Mouse (Mus musculus): ENCODE data around the gene Pycr2. TPM values are rescaled to one million over a fixed set of nuclear protein-coding genes. Genes with fewer than 3 reads are reported as not detected.

Pycr2 gene
- polyA plus RNA-seq, 1 experiment from 2014 or later = 64.3 TPM

- 0 out of 2 replicates have a peak, but pooled peaks cover 1% of the 10 kb centered on the region for H3K4me1 ChIP-seq (ENCODE audit: control insufficient read depth, insufficient read depth, low read length)
- WGBS (ENCODE audit: insufficient replicate concordance) = 80% methylated on average over 9 of the region's 9 CpGs
- ATAC-seq (replicated peaks; ENCODE audit: insufficient number of reproducible peaks, low FRiP score, low TSS enrichment) = no peak
These were observed 29.0 kb upstream of the Pycr2 start for GRCm38 (mm10) chr1:180875126-180875525.

GRCm38 (mm10) chr1:180877466-180877865 is 26.6 kb upstream of the Pycr2 start:
- Histone ChIP-seq H3K4me2 (no peak overlapping the region), H3K9ac (ENCODE audit: low read depth, low read length) (no peak overlapping the region), H3K4me3 (ENCODE audit: low read depth, low read length) (no peak overlapping the region), H3K9me3 (replicated peaks; ENCODE audit: control insufficient read depth, low read length) (no peaks in the 10 kb centered on the region), H3K4me1 (ENCODE audit: control insufficient read depth, insufficient read depth, low read length) (no peaks in the 10 kb centered on the region), H3K27me3 (ENCODE audit: control insufficient read depth, insufficient read depth, low read length) (no peaks in the 10 kb centered on the region), H3K36me3 (ENCODE audit: control insufficient read depth, insufficient read depth, low read length) (no peaks in the 10 kb centered on the region), H3K27ac (ENCODE audit: low read depth, low read length) (no peak overlapping the region)
- ATAC-seq (replicated peaks; ENCODE audit: insufficient number of reproducible peaks, low FRiP score, low TSS enrichment) = no peak
- WGBS (ENCODE audit: insufficient replicate concordance) = 71% methylated on average over 4 of the region's 4 CpGs

More at GRCm38 (mm10) chr1:180875126-180875525, 29.0 kb upstream of the Pycr2 start:
- Histone ChIP-seq H3K27me3 (ENCODE audit: control insufficient read depth, insufficient read depth, low read length) (no peaks in the 10 kb centered on the region), H3K4me3 (ENCODE audit: low read depth, low read length) (no peak overlapping the region), H3K4me2 (no peak overlapping the region), H3K36me3 (ENCODE audit: control insufficient read depth, insufficient read depth, low read length) (no peaks in the 10 kb centered on the region), H3K9ac (ENCODE audit: low read depth, low read length) (no peak overlapping the region), H3K9me3 (replicated peaks; ENCODE audit: control insufficient read depth, low read length) (no peaks in the 10 kb centered on the region), H3K27ac (ENCODE audit: low read depth, low read length) (no peak overlapping the region)

GRCm38 (mm10) chr1:180881768-180882167 is 22.3 kb upstream of the Pycr2 start:
- Histone ChIP-seq H3K36me3 (ENCODE audit: control insufficient read depth, insufficient read depth, low read length) (no peaks in the 10 kb centered on the region), H3K4me3 (ENCODE audit: low read depth, low read length) (no peak overlapping the region), H3K4me1 (ENCODE audit: control insufficient read depth, insufficient read depth, low read length) (peaks cover 7% of the 10 kb centered on the region; the same call in 1 of the 2 replicates), H3K9ac (ENCODE audit: low read depth, low read length) (no peak overlapping the region), H3K27me3 (ENCODE audit: control insufficient read depth, insufficient read depth, low read length) (0 out of 2 replicates have a peak, but pooled peaks cover 2% of the 10 kb centered on the region), H3K27ac (ENCODE audit: low read depth, low read length) (no peak overlapping the region), H3K4me2 (no peak overlapping the region), H3K9me3 (replicated peaks; ENCODE audit: control insufficient read depth, low read length) (no peaks in the 10 kb centered on the region)
- ATAC-seq (replicated peaks; ENCODE audit: insufficient number of reproducible peaks, low FRiP score, low TSS enrichment) = no peak
- 58% methylated on average over 3 of the region's 3 CpGs for WGBS (ENCODE audit: insufficient replicate concordance)

GRCm38 (mm10) chr1:180883731-180884130 is 20.4 kb upstream of the Pycr2 start:
- Histone ChIP-seq H3K4me2 (no peak overlapping the region), H3K4me1 (ENCODE audit: control insufficient read depth, insufficient read depth, low read length) (peaks cover 13% of the 10 kb centered on the region; the same call in 1 of the 2 replicates), H3K9me3 (replicated peaks; ENCODE audit: control insufficient read depth, low read length) (no peaks in the 10 kb centered on the region), H3K4me3 (ENCODE audit: low read depth, low read length) (no peak overlapping the region), H3K27me3 (ENCODE audit: control insufficient read depth, insufficient read depth, low read length) (0 out of 2 replicates have a peak, but pooled peaks cover 2% of the 10 kb centered on the region), H3K9ac (ENCODE audit: low read depth, low read length) (no peak overlapping the region), H3K36me3 (ENCODE audit: control insufficient read depth, insufficient read depth, low read length) (no peaks in the 10 kb centered on the region), H3K27ac (ENCODE audit: low read depth, low read length) (no peak overlapping the region)
- WGBS (ENCODE audit: insufficient replicate concordance) = 9% methylated on average over 7 of the region's 7 CpGs
- no peak for ATAC-seq (replicated peaks; ENCODE audit: insufficient number of reproducible peaks, low FRiP score, low TSS enrichment)

GRCm38 (mm10) chr1:180884484-180884883 is 19.6 kb upstream of the Pycr2 start:
- 66% methylated on average over 9 of the region's 9 CpGs for WGBS (ENCODE audit: insufficient replicate concordance)

GRCm38 (mm10) chr1:180888556-180889042 is 15.5 kb upstream of the Pycr2 start:
- H3K36me3 ChIP-seq (ENCODE audit: control insufficient read depth, insufficient read depth, low read length) = no peaks in the 10 kb centered on the region
- ATAC-seq (replicated peaks; ENCODE audit: insufficient number of reproducible peaks, low FRiP score, low TSS enrichment) = peak; percentile 53; the same call in 1 of the 2 replicates
- WGBS (ENCODE audit: insufficient replicate concordance) = 7% methylated on average over 13 of the region's 13 CpGs
- H3K27ac ChIP-seq (ENCODE audit: low read depth, low read length) = no peak overlapping the region
- no peak overlapping the region for H3K4me3 ChIP-seq (ENCODE audit: low read depth, low read length)
- H3K4me2 ChIP-seq = peak overlapping the region; percentile 51
- H3K4me1 ChIP-seq (ENCODE audit: control insufficient read depth, insufficient read depth, low read length) = peaks cover 18% of the 10 kb centered on the region; the same call in 1 of the 2 replicates
- no peaks in the 10 kb centered on the region for H3K9me3 ChIP-seq (replicated peaks; ENCODE audit: control insufficient read depth, low read length)
- peaks cover 10% of the 10 kb centered on the region for H3K27me3 ChIP-seq (ENCODE audit: control insufficient read depth, insufficient read depth, low read length)
- 0 out of 2 replicates have a peak overlapping the region, but pooled peaks have one; percentile 43 for H3K9ac ChIP-seq (ENCODE audit: low read depth, low read length)

More at GRCm38 (mm10) chr1:180884484-180884883, 19.6 kb upstream of the Pycr2 start:
- Histone ChIP-seq H3K36me3 (ENCODE audit: control insufficient read depth, insufficient read depth, low read length) (no peaks in the 10 kb centered on the region), H3K27me3 (ENCODE audit: control insufficient read depth, insufficient read depth, low read length) (0 out of 2 replicates have a peak, but pooled peaks cover 2% of the 10 kb centered on the region), H3K9me3 (replicated peaks; ENCODE audit: control insufficient read depth, low read length) (no peaks in the 10 kb centered on the region), H3K27ac (ENCODE audit: low read depth, low read length) (no peak overlapping the region), H3K4me3 (ENCODE audit: low read depth, low read length) (no peak overlapping the region), H3K4me1 (ENCODE audit: control insufficient read depth, insufficient read depth, low read length) (peaks cover 18% of the 10 kb centered on the region; the same call in 1 of the 2 replicates), H3K4me2 (no peak overlapping the region), H3K9ac (ENCODE audit: low read depth, low read length) (no peak overlapping the region)
- no peak for ATAC-seq (replicated peaks; ENCODE audit: insufficient number of reproducible peaks, low FRiP score, low TSS enrichment)

- H3K9ac ChIP-seq (ENCODE audit: low read depth, low read length) = no peak overlapping the region
- H3K4me2 ChIP-seq = peak overlapping the region; percentile 51; the same call in 1 of the 2 replicates
- H3K4me1 ChIP-seq (ENCODE audit: control insufficient read depth, insufficient read depth, low read length) = peaks cover 15% of the 10 kb centered on the region; the same call in 1 of the 2 replicates
- H3K36me3 ChIP-seq (ENCODE audit: control insufficient read depth, insufficient read depth, low read length) = no peaks in the 10 kb centered on the region
- peaks cover 16% of the 10 kb centered on the region for H3K27me3 ChIP-seq (ENCODE audit: control insufficient read depth, insufficient read depth, low read length)
- no peak for ATAC-seq (replicated peaks; ENCODE audit: insufficient number of reproducible peaks, low FRiP score, low TSS enrichment)
- 34% methylated on average over 7 of the region's 7 CpGs for WGBS (ENCODE audit: insufficient replicate concordance)
- no peak overlapping the region for H3K4me3 ChIP-seq (ENCODE audit: low read depth, low read length)
- H3K27ac ChIP-seq (ENCODE audit: low read depth, low read length) = no peak overlapping the region
- no peaks in the 10 kb centered on the region for H3K9me3 ChIP-seq (replicated peaks; ENCODE audit: control insufficient read depth, low read length)
These were observed 14.9 kb upstream of the Pycr2 start for GRCm38 (mm10) chr1:180889172-180889571.

GRCm38 (mm10) chr1:180889841-180890240 is 14.3 kb upstream of the Pycr2 start:
- no peak overlapping the region for H3K4me3 ChIP-seq (ENCODE audit: low read depth, low read length)
- 33% methylated on average over 6 of the region's 6 CpGs for WGBS (ENCODE audit: insufficient replicate concordance)
- no peak overlapping the region for H3K4me2 ChIP-seq
- peaks cover 12% of the 10 kb centered on the region; the same call in 1 of the 2 replicates for H3K4me1 ChIP-seq (ENCODE audit: control insufficient read depth, insufficient read depth, low read length)
- H3K9ac ChIP-seq (ENCODE audit: low read depth, low read length) = no peak overlapping the region
- H3K27me3 ChIP-seq (ENCODE audit: control insufficient read depth, insufficient read depth, low read length) = peaks cover 23% of the 10 kb centered on the region
- H3K9me3 ChIP-seq (replicated peaks; ENCODE audit: control insufficient read depth, low read length) = no peaks in the 10 kb centered on the region
- no peak overlapping the region for H3K27ac ChIP-seq (ENCODE audit: low read depth, low read length)
- H3K36me3 ChIP-seq (ENCODE audit: control insufficient read depth, insufficient read depth, low read length) = no peaks in the 10 kb centered on the region
- no peak for ATAC-seq (replicated peaks; ENCODE audit: insufficient number of reproducible peaks, low FRiP score, low TSS enrichment)

- no peak within 1 kb of the TSS for H3K4me3 ChIP-seq (ENCODE audit: low read depth, low read length)
These were observed 11.3 kb upstream of the Pycr2 start, which contains the start of gene Lefty2 for GRCm38 (mm10) chr1:180892808-180893207. Gene Lefty2, plus strand, starts transcription at chr1:180893108.

More at GRCm38 (mm10) chr1:180892808-180893207, 11.3 kb upstream of the Pycr2 start, which contains the start of gene Lefty2:
- Histone ChIP-seq H3K4me1 (ENCODE audit: control insufficient read depth, insufficient read depth, low read length) (peaks cover 12% of the 10 kb centered on the region; the same call in 1 of the 2 replicates), H3K27me3 (ENCODE audit: control insufficient read depth, insufficient read depth, low read length) (peaks cover 29% of the 10 kb centered on the region), H3K36me3 (ENCODE audit: control insufficient read depth, insufficient read depth, low read length) (no peaks in the 10 kb centered on the region), H3K9me3 (replicated peaks; ENCODE audit: control insufficient read depth, low read length) (no peaks in the 10 kb centered on the region), H3K27ac (ENCODE audit: low read depth, low read length) (no peak within 1 kb of the TSS), H3K9ac (ENCODE audit: low read depth, low read length) (no peak within 1 kb of the TSS), H3K4me2 (peak within 1 kb of the TSS; percentile 58; the same call in 1 of the 2 replicates)
- ATAC-seq (replicated peaks; ENCODE audit: insufficient number of reproducible peaks, low FRiP score, low TSS enrichment) = no peak
- 39% methylated on average over 10 of the region's 10 CpGs for WGBS (ENCODE audit: insufficient replicate concordance)

Measured in heart, embryonic 11.5 days (tissue).